ENCODE assay signal across 15 mouse cellular contexts in the genomic region with DNA sequence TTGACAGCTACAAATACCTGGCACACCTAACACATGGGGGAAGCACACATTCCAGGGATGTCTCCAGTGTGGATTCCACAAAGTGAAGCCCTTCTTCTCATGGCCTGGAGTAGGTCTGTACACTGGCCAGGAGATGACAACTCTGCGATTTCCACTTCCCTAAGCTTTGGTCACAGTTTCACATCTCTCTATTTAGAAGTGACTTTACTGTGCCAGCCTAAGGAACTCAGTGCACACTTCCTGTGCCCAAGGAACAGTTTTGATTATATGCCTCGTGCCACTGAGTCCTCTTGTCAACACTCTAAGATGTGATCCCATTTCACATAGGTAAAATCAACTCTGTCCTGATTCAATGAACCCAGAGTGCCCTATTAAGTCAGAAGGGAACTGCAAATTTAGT. TPM values are rescaled to one million over a fixed set of nuclear protein-coding genes. Genes with fewer than 3 reads are reported as not detected.
DNase-seq lines count a peak whose midpoint lies in the region; ATAC-seq and TF ChIP-seq lines count a peak whose summit lies in the region.
"Had no signal": no experiment of that assay in that cellular context is flagged by ENCODE, and none has a peak within 500 bp of the region (broad histone marks: within the 10 kb centered on the region; RNA-seq: fewer than 3 reads in every experiment).

No protein-coding gene starts in this region.

- H3K4me3 ChIP-seq in heart, embryonic 12.5 days: no peak overlapping the region
- no peak overlapping the region for H3K4me3 ChIP-seq in lung, adult 2 months (replicated peaks; ENCODE audit: extremely low read depth, low read depth, low read length)
- H3K4me3 ChIP-seq: embryonic facial prominence, embryonic 10.5 days; hindbrain, embryonic 13.5 days; limb, embryonic 13.5 days; neural tube, embryonic 15.5 days; stomach, embryonic 15.5 days had no signal

- WGBS in heart, embryonic 12.5 days: 61% methylated on average over 2 of the region's 2 CpGs
- 30% methylated on average over 2 of the region's 2 CpGs for WGBS in lung, adult 2 months

- no peak overlapping the region for H3K4me2 ChIP-seq in heart, embryonic 12.5 days
- H3K4me2 ChIP-seq: hindbrain, embryonic 13.5 days; limb, embryonic 13.5 days; neural tube, embryonic 15.5 days; stomach, embryonic 15.5 days had no signal

- no peaks in the 10 kb centered on the region for H3K9me3 ChIP-seq in heart, embryonic 12.5 days (replicated peaks)
- H3K9me3 ChIP-seq: embryonic facial prominence, embryonic 10.5 days; hindbrain, embryonic 13.5 days; limb, embryonic 13.5 days; neural tube, embryonic 15.5 days; stomach, embryonic 15.5 days had no signal

- peaks cover 88% of the 10 kb centered on the region for H3K4me1 ChIP-seq in heart, embryonic 12.5 days (replicated peaks)
- H3K4me1 ChIP-seq in lung, adult 2 months (ENCODE audit: control insufficient read depth, insufficient read depth, low read length): peaks cover 57% of the 10 kb centered on the region

- H3K36me3 ChIP-seq in heart, embryonic 12.5 days: no peaks in the 10 kb centered on the region
- H3K36me3 ChIP-seq: hindbrain, embryonic 13.5 days; limb, embryonic 13.5 days; neural tube, embryonic 15.5 days; stomach, embryonic 15.5 days had no signal

- no peak for DNase-seq in heart, adult 8-10 months (ENCODE audit: low spot score)
- DNase-seq in lung, postnatal 25 days (ENCODE audit: low spot score): peak; percentile 43
- no peak for DNase-seq in lung, adult 2 months
- DNase-seq in brain, adult 2 months (ENCODE audit: low read depth, low spot score): peak; percentile 31
- no peak for DNase-seq in adrenal gland, postnatal 4 days (ENCODE audit: low spot score in 2 of 2)
- DNase-seq in adipocyte (ENCODE audit: low spot score): no peak
- DNase-seq: cerebellum, adult 8-10 months; kidney, adult 11 months had no signal

- H3K9ac ChIP-seq in heart, embryonic 12.5 days: no peak overlapping the region
- H3K9ac ChIP-seq: hindbrain, embryonic 13.5 days; limb, embryonic 13.5 days; neural tube, embryonic 15.5 days; stomach, embryonic 15.5 days had no signal

- no peak for TF ChIP-seq CTCF in lung, adult 2 months (IDR thresholded peaks at IDR 0.05; ENCODE audit: insufficient read depth, low read length)

- H3K27me3 ChIP-seq in heart, embryonic 12.5 days (replicated peaks): no peaks in the 10 kb centered on the region
- H3K27me3 ChIP-seq: hindbrain, embryonic 13.5 days; limb, embryonic 13.5 days; neural tube, embryonic 15.5 days; stomach, embryonic 15.5 days had no signal

- TF ChIP-seq POLR2A in lung, adult 2 months (IDR thresholded peaks at IDR 0.05; ENCODE audit: borderline replicate concordance, extremely low read depth, low read depth, low read length): no peak

- H3K27ac ChIP-seq in heart, embryonic 12.5 days (ENCODE audit: poor library complexity, severe bottlenecking): 0 out of 2 replicates have a peak overlapping the region, but pooled peaks have one; percentile 23
- H3K27ac ChIP-seq: embryonic facial prominence, embryonic 10.5 days; hindbrain, embryonic 13.5 days; limb, embryonic 13.5 days; neural tube, embryonic 15.5 days; stomach, embryonic 15.5 days had no signal

- no peak for ATAC-seq in heart, embryonic 12.5 days (ENCODE audit: insufficient number of reproducible peaks, low FRiP score)
- peak; percentile 46 for ATAC-seq in megakaryocyte progenitor cell, adult 5-6 weeks (replicated peaks; ENCODE audit: poor library complexity)

RNA-seq across cellular contexts. Expression of gene B4galt1, which starts 13.4 kb away (rescaled TPM):
- polyA plus RNA-seq in heart, embryonic 12.5 days (2016; fragmentation: Nextera tagmentation; extraction: Ambion mirVana): 56.5 and 58.0 TPM in 2 replicates
- 10 to 100 TPM; 53.9 to 60.3 (median 57.4) TPM for total RNA-seq in heart, adult 8-10 months (2022)
- 44.6 and 47.7 TPM in 2 replicates for polyA plus RNA-seq in lung, adult 2 months (2012; rRNA removed)
- 69.8 and 71.5 TPM in 2 replicates for total RNA-seq in megakaryocyte progenitor cell, adult 5-6 weeks (2015)
- 41.2 and 46.5 TPM in 2 replicates for total RNA-seq in megakaryocyte progenitor cell, adult 5-6 weeks (2017)
- total RNA-seq in adrenal gland, postnatal 4 days (2021): 10 to 100 TPM; 90.1 to 98.1 TPM

Comparison
In these comparisons a context has a peak if more than half of its experiments do, and no peak if none do; other contexts are left out.
1. DNase-seq: peak in lung, postnatal 25 days (single experiment) and brain, adult 2 months (single experiment); none in heart, adult 8-10 months (single experiment), lung, adult 2 months (single experiment), adrenal gland, postnatal 4 days (0 of 2) and adipocyte (single experiment).